Mouse (Mus musculus) bone marrow, adult 2 months (tissue): ENCODE measurements around the gene Tubb4a. TPM values are rescaled to one million over a fixed set of nuclear protein-coding genes. Genes with fewer than 3 reads are reported as not detected.

Source experiments
- H3K27ac ChIP-seq: fragments of 200-500 bp; 2 replicates; pipeline ENCODE4 v1.5.1; 2012; ENCODE audit warnings: low read depth, mild to moderate bottlenecking, control low read depth, inconsistent platforms, low read length; ENCODE audit not compliant: control insufficient read depth, poor library complexity, insufficient read depth
- H3K4me1 ChIP-seq: fragments of 200-500 bp; 2 replicates; pipeline ENCODE4 v1.6.1; 2011; ENCODE audit warnings: low read length; ENCODE audit not compliant: control insufficient read depth, insufficient read depth
- H3K4me3 ChIP-seq: fragments of 200-500 bp; replicated peaks from 2 replicates; pipeline ENCODE3; 2011; ENCODE audit warnings: mild to moderate bottlenecking, low read depth, low read length, control low read depth; ENCODE audit not compliant: control insufficient read depth
- CTCF ChIP-seq: fragments of 200-500 bp; IDR thresholded peaks from 2 replicates; pipeline ENCODE4 v1.5.1; 2011; ENCODE audit warnings: low read length, control low read depth; ENCODE audit not compliant: control insufficient read depth, insufficient read depth
- POLR2A ChIP-seq: fragments of 200-500 bp; IDR thresholded peaks from 2 replicates; pipeline ENCODE4 v1.6.1; 2011; ENCODE audit warnings: low read depth, mild to moderate bottlenecking, control low read depth, low read length, borderline replicate concordance; ENCODE audit not compliant: control insufficient read depth
- WGBS: fragments of 180-500 bp; shearing (Covaris S2); methylation state at CpG from one replicate; pipeline ENCODE4 v1.1.7; 2018; 5-methylcytosine and 5-hydroxymethylcytosine counted together
- polyA plus RNA-seq: library from polyadenylated mRNA; stranded (reverse); fragments of >200 nt; gene quantifications from 2 replicates; pipeline ENCODE4 v1.2.4, GENCODE M21; 2011; ENCODE audit warnings: low replicate concordance; ENCODE audit not compliant: missing spikeins, insufficient read depth, insufficient read length

The Tubb4a gene
- polyA plus RNA-seq, 1 experiment, result 0.90 TPM

DNA sequence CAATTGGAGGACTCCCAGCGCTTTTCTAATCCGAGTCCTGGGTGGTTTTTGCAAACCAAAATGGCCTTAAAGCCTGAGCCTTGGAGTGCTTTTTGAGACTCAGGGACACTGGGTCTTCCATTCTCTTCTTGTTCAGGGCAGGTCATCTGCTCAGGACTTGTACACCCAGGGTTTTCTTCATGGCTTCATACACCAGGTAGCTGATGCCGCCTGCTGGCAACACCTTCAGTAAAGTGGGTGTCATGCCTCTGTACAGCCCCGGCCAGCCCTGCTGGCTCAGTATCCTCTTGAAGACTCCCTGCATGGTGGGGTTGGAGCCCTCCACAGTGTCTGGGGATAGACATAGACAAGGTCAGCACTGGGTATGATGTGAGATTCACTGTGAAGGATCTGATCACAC, 54.7 kb downstream of the Tubb4a start:
- TF ChIP-seq POLR2A (no peak), CTCF (no peak)
- H3K27ac ChIP-seq, result no peak overlapping the region
- H3K4me3 ChIP-seq, result no peak overlapping the region
- 82% methylated on average over 4 of the region's 4 CpGs for WGBS
- peaks cover 1% of the 10 kb centered on the region; the same call in 1 of the 2 replicates for H3K4me1 ChIP-seq

DNA sequence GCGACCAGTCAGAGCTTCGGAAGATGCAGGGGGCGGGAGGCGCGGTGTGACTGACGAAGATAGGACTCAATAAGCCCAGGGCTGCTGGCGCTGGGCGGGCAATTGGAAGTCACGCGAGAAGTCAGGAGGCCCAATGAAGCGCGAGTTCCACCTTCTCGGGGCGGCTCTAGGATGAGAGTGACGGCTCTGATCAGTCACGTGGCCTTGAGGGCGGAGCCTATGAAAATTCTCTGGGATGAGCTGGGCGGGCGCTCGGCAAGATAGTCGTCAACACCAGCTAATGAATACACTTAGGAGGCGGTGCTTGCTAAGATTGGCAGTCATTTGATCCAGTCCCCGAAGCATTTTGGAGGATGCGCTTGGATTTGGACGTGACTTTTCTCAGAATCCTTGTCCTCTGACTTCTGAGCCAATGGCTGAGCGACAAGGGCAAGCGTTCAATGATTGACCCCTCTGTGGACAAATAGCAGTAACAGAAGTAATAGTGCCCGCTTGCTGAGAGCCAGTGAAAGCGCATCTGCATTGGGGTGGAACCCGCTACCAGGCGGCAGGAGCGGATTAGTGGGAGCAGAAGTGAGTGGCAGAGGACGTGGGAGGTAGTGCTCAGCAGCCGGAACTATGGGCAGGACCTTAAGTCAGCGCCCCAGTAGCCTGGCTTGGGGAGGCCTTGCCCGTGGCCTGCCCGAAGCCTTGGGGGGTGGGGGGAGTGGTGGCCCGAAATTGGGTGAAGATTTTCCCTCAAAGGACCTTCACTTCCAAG, 55.7 kb downstream of the Tubb4a start:
- WGBS, result under 1% methylated on average over 38 of the region's 38 CpGs
- TF ChIP-seq CTCF (no peak), POLR2A (peak; percentile 96)
- peak overlapping the region; percentile 79 for H3K27ac ChIP-seq
- H3K4me3 ChIP-seq, result peak overlapping the region; percentile 56
- peaks cover 1% of the 10 kb centered on the region; the same call in 1 of the 2 replicates for H3K4me1 ChIP-seq

- WGBS, result 3% methylated on average over 97 of the region's 99 CpGs
- H3K27ac ChIP-seq, result peak within 1 kb of the TSS; percentile 89
- TF ChIP-seq POLR2A (peak; percentile 47; the same call in 1 of the 2 replicates), CTCF (no peak)
- peak within 1 kb of the TSS; percentile 81 for H3K4me3 ChIP-seq
- H3K4me1 ChIP-seq, result peaks cover 1% of the 10 kb centered on the region; the same call in 1 of the 2 replicates
Observed at GRCm38 (mm10) chr17:57030931-57031660, 56.5 kb downstream of the Tubb4a start, which contains the start of gene Khsrp. Khsrp (minus strand) TSS chr17:57031522.

Other genes starting within 250 kb of the Tubb4a start
- not detected in 2 replicates for gene Acsbg2, start 213.3 kb downstream of the Tubb4a start, polyA plus RNA-seq
- 0.92 TPM in 1 of 2 replicates, not detected in the other for gene 1700061G19Rik, start 212.3 kb downstream of the Tubb4a start, polyA plus RNA-seq
- 12.1 and 17.3 TPM in 2 replicates for gene Mllt1, start 152.4 kb downstream of the Tubb4a start, polyA plus RNA-seq
- gene Acer1, start 105.7 kb downstream of the Tubb4a start, polyA plus RNA-seq, result not detected in 2 replicates
- 23.7 and 43.4 TPM in 2 replicates for gene Clpp, start 97.5 kb downstream of the Tubb4a start, polyA plus RNA-seq
- gene Alkbh7, start 90.4 kb downstream of the Tubb4a start, polyA plus RNA-seq, result 4.4 and 11.1 TPM in 2 replicates
- gene Pspn, start 87.8 kb downstream of the Tubb4a start, polyA plus RNA-seq, result not detected in 2 replicates
- gene Gtf2f1, start 76.5 kb downstream of the Tubb4a start, polyA plus RNA-seq, result 74.4 and 116 TPM in 2 replicates
- not detected in 2 replicates for gene Gm17949, start 76.3 kb downstream of the Tubb4a start, polyA plus RNA-seq
- gene Khsrp, start 56.3 kb downstream of the Tubb4a start, polyA plus RNA-seq, result 56.3 and 56.9 TPM in 2 replicates
- gene Slc25a41, start 46.1 kb downstream of the Tubb4a start, polyA plus RNA-seq, result not detected in 2 replicates
- 2.4 TPM in 1 of 2 replicates, not detected in the other for gene Crb3, start 28.7 kb downstream of the Tubb4a start, polyA plus RNA-seq
- gene Slc25a23, start 27.9 kb downstream of the Tubb4a start, polyA plus RNA-seq, result 2.8 and 8.1 TPM in 2 replicates
- gene Dennd1c, start 9.3 kb downstream of the Tubb4a start, polyA plus RNA-seq, result 49.6 and 96.5 TPM in 2 replicates
- gene Tnfsf9, start 17.5 kb upstream of the Tubb4a start, polyA plus RNA-seq, result 0.75 and 1.6 TPM in 2 replicates
- not detected in 2 replicates for gene Cd70, start 62.0 kb upstream of the Tubb4a start, polyA plus RNA-seq
- 7.0 and 12.8 TPM in 2 replicates for gene Tnfsf14, start 106.4 kb upstream of the Tubb4a start, polyA plus RNA-seq
- gene C3, start 140.4 kb upstream of the Tubb4a start, polyA plus RNA-seq, result 68.1 and 221 TPM in 2 replicates
- gene Gpr108, start 160.7 kb upstream of the Tubb4a start, polyA plus RNA-seq, result 15.7 and 37.5 TPM in 2 replicates
- gene Trip10, start 161.7 kb upstream of the Tubb4a start, polyA plus RNA-seq, result 7.0 and 15.4 TPM in 2 replicates
- gene Vav1, start 191.3 kb upstream of the Tubb4a start, polyA plus RNA-seq, result 67.9 and 112 TPM in 2 replicates